Mouse (Mus musculus): Measurements from ENCODE around the gene Raver2. TPM values are rescaled to one million over a fixed set of nuclear protein-coding genes. Genes with fewer than 3 reads are reported as not detected.

Raver2 gene
- polyA plus RNA-seq (2012; fragmentation: generic; extraction: Trizol), result under 1 TPM; 0.01 to 0.02 TPM

GRCm38 (mm10) chr4:101068786-101069153 is at the start of gene Raver2:
Gene Raver2, plus strand, starts transcription at chr4:101068983.

GRCm38 (mm10) chr4:101020596-101020995 is 48.2 kb upstream of the Raver2 start, which contains the start of gene Gm10577:
Gene Gm10577, minus strand, starts transcription at chr4:101020696.

Other genes with a start within 250 kb of the Raver2 start
- gene Gm10577, start 48.3 kb upstream of the Raver2 start, polyA plus RNA-seq (2012; fragmentation: generic; extraction: Trizol), result not detected
- gene Jak1, start 196.3 kb downstream of the Raver2 start, polyA plus RNA-seq (2012; fragmentation: generic; extraction: Trizol), result 10 to 100 TPM in 1 of 2 experiments, 1 to 10 TPM in 1; 3.4 to 31.2 TPM